Mouse (Mus musculus): ENCODE data around the gene Ccdc50. TPM values are rescaled to one million over a fixed set of nuclear protein-coding genes. Genes with fewer than 3 reads are reported as not detected.

The Ccdc50 gene
- polyA plus RNA-seq, 1 experiment from 2014 or later = 42.0 TPM

- H3K9me3 ChIP-seq = no peaks in the 10 kb centered on the region
- peaks cover 6% of the 10 kb centered on the region for H3K36me3 ChIP-seq
- 73% methylated on average over 2 of the region's 2 CpGs for WGBS
- no peaks in the 10 kb centered on the region for H3K4me1 ChIP-seq
- ATAC-seq (ENCODE audit: insufficient number of reproducible peaks, insufficient read depth, low FRiP score, low TSS enrichment, low read depth) = no peak
- H3K4me2 ChIP-seq = no peak overlapping the region
- no peak overlapping the region for H3K9ac ChIP-seq
- no peak overlapping the region for H3K27ac ChIP-seq
- no peaks in the 10 kb centered on the region for H3K27me3 ChIP-seq
- no peak overlapping the region for H3K4me3 ChIP-seq
Measured at GRCm38 (mm10) chr16:27453823-27454222, 65.2 kb downstream of the Ccdc50 start.

- no peaks in the 10 kb centered on the region for H3K9me3 ChIP-seq
- H3K27me3 ChIP-seq = no peaks in the 10 kb centered on the region
- H3K9ac ChIP-seq = no peak overlapping the region
- ATAC-seq (ENCODE audit: insufficient number of reproducible peaks, insufficient read depth, low FRiP score, low TSS enrichment, low read depth) = no peak
- no peak overlapping the region for H3K4me3 ChIP-seq
- no peaks in the 10 kb centered on the region for H3K36me3 ChIP-seq
- no peak overlapping the region for H3K27ac ChIP-seq
- H3K4me2 ChIP-seq = no peak overlapping the region
- no peaks in the 10 kb centered on the region for H3K4me1 ChIP-seq
- WGBS = 15% methylated on average over 4 of the region's 4 CpGs
Measured at GRCm38 (mm10) chr16:27457273-27457672, 68.6 kb downstream of the Ccdc50 start.

- Histone ChIP-seq H3K27me3 (no peaks in the 10 kb centered on the region), H3K27ac (no peak overlapping the region), H3K4me3 (no peak overlapping the region), H3K4me1 (no peaks in the 10 kb centered on the region), H3K4me2 (no peak overlapping the region), H3K9ac (no peak overlapping the region), H3K36me3 (no peaks in the 10 kb centered on the region), H3K9me3 (no peaks in the 10 kb centered on the region)
- no peak for ATAC-seq (ENCODE audit: insufficient number of reproducible peaks, insufficient read depth, low FRiP score, low TSS enrichment, low read depth)
- 27% methylated on average over 5 of the region's 5 CpGs for WGBS
Measured at GRCm38 (mm10) chr16:27468731-27469130, 80.1 kb downstream of the Ccdc50 start.

- H3K36me3 ChIP-seq = no peaks in the 10 kb centered on the region
Measured at GRCm38 (mm10) chr16:27471389-27471788, 82.7 kb downstream of the Ccdc50 start.

GRCm38 (mm10) chr16:27483834-27484233 is 95.2 kb downstream of the Ccdc50 start:
- Histone ChIP-seq H3K4me3 (no peak overlapping the region), H3K4me2 (no peak overlapping the region), H3K27ac (no peak overlapping the region), H3K4me1 (no peaks in the 10 kb centered on the region), H3K36me3 (no peaks in the 10 kb centered on the region), H3K9me3 (no peaks in the 10 kb centered on the region), H3K9ac (no peak overlapping the region), H3K27me3 (no peaks in the 10 kb centered on the region)
- no peak for ATAC-seq (ENCODE audit: insufficient number of reproducible peaks, insufficient read depth, low FRiP score, low TSS enrichment, low read depth)
- WGBS = 40% methylated on average over 1 of the region's 1 CpGs

More at GRCm38 (mm10) chr16:27471389-27471788, 82.7 kb downstream of the Ccdc50 start:
- H3K4me3 ChIP-seq = no peak overlapping the region
- H3K27ac ChIP-seq = no peak overlapping the region
- 77% methylated on average over 6 of the region's 6 CpGs for WGBS
- H3K4me1 ChIP-seq = no peaks in the 10 kb centered on the region
- ATAC-seq (ENCODE audit: insufficient number of reproducible peaks, insufficient read depth, low FRiP score, low TSS enrichment, low read depth) = no peak
- H3K9ac ChIP-seq = no peak overlapping the region
- no peaks in the 10 kb centered on the region for H3K9me3 ChIP-seq
- no peak overlapping the region for H3K4me2 ChIP-seq
- H3K27me3 ChIP-seq = no peaks in the 10 kb centered on the region

Other genes with a start within 250 kb of the Ccdc50 start
- 1.7 and 2.0 TPM in 2 replicates for gene Ostn, start 81.4 kb upstream of the Ccdc50 start, polyA plus RNA-seq (2015; fragmentation: Nextera tagmentation; extraction: Ambion mirVana)
- 0.25 TPM in 1 of 2 replicates, not detected in the other for gene Uts2b, start 18.6 kb upstream of the Ccdc50 start, polyA plus RNA-seq (2015; fragmentation: Nextera tagmentation; extraction: Ambion mirVana)